Mouse (Mus musculus) lung, postnatal 36 days (tissue): ENCODE results near the gene Rnf180.
"Not testable (repeated sequence)": the region's sequence is repeated elsewhere in the genome, so short reads cannot be mapped to it uniquely, and the experiment has no call there.

ENCODE experiments used
- DNase-seq: peaks from one replicate; pipeline ENCODE4 v3.0.0; 2022; ENCODE audit warnings: mixed read lengths

The Rnf180 gene

DNA sequence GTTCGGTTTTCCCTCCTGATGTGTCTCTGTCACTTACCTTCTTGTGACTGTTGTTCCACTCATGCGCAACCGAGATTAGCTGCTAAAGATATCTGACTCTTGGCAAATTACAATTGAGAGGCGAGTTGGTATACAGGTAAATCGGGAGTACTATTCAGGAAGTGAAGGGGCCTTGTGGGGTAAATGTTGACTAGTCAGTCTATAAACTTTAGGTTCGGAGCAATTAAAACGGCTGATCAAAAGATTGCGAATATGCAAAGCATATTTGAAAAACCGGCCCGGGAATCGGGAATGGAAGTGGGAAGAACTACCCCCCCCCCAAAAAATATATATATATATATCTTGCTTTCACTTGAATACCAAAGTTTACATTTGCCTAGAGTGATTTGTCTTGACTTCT is at the start of gene Rnf180:
Gene Rnf180, minus strand, starts transcription at position 101 of the 400 bp plus-strand sequence.
- no peak for DNase-seq

- no peak for DNase-seq
Observed at GRCm38 (mm10) chr13:105331199-105331968, 36.8 kb upstream of the Rnf180 start.

GRCm38 (mm10) chr13:105326946-105327345 is 32.3 kb upstream of the Rnf180 start:
- DNase-seq, result no peak

- DNase-seq, result no peak
Observed at GRCm38 (mm10) chr13:105316926-105317325, 22.3 kb upstream of the Rnf180 start.

GRCm38 (mm10) chr13:105316009-105316408 is 21.4 kb upstream of the Rnf180 start:
- no peak for DNase-seq

DNA sequence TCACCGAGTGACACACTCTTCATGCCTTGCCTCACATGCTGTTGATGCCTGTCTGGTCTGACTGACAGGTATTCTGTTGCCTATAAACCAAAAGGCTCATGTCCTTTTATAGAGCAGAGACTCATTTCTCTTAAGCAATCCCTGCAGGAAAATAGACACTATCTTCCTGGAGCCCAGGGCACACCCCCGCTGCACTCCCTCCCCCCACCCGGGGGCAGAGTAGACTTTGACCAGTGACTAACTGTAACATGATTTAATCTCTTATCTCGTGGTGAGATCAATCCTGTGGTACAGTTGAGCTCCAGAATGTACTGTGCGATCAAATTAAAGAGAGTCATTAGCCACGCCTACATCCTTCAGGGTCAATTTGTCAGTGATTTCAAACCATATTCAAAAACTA is 18.1 kb upstream of the Rnf180 start:
- DNase-seq, result no peak

DNA sequence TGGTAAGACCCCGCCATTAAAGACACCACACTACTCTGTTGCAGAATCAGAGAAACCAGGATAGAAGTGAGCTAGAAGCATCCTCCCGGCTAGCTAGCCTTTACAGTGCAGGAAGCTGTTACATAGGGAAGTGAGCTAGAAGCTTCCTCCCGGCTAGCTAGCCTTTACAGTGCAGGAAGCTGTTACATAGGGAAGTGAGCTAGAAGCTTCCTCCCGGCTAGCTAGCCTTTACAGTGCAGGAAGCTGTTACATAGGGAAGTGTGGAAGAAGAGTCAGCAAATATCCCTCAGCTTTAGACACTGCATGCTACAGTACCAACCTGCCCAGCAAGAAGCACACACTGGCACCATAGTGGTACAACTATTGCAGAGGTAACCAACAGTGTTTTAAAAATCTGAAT is 15.9 kb upstream of the Rnf180 start:
- DNase-seq, result not testable (repeated sequence)

DNA sequence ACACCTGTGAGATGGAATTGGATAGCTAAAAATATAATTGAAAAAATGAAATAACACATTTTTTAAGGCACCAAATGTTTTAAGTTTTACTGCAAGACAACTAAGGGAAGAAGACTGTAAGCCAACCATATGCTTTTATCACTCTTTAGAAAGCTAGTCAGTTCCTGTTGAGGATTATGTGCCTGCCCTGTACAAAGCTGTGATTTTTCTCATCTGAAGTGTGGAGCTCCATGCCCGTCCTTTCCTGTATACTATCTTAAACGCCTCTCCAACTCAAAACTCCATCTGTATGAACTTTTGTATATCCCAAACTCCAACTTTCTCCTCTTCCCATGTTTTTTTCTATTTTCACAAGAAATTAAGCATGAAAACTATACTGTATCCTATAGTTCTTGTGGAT is 10.9 kb upstream of the Rnf180 start:
- DNase-seq, result no peak

DNA sequence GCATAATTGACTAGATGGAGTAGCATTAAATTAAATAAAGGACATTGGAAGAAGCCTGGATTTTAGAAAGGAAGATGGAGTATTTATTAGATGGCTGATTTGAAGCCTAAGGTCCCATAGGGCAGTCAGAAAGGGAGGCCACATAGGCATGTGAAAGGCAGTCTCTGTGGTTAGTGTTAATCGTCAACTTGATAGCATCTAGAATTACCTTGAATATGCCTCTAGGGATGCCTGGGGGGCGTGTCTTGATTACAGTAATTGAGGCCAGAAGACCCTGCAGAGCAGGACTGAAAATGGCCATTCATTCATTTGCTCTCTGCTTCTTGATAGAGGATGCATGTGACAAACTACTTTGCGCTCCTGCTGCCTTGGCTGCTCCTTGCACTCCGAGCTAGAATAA is 9.4 kb upstream of the Rnf180 start:
- no peak for DNase-seq

- DNase-seq, result peak; percentile 57
Observed at GRCm38 (mm10) chr13:105300009-105300346, 5.4 kb upstream of the Rnf180 start.

DNA sequence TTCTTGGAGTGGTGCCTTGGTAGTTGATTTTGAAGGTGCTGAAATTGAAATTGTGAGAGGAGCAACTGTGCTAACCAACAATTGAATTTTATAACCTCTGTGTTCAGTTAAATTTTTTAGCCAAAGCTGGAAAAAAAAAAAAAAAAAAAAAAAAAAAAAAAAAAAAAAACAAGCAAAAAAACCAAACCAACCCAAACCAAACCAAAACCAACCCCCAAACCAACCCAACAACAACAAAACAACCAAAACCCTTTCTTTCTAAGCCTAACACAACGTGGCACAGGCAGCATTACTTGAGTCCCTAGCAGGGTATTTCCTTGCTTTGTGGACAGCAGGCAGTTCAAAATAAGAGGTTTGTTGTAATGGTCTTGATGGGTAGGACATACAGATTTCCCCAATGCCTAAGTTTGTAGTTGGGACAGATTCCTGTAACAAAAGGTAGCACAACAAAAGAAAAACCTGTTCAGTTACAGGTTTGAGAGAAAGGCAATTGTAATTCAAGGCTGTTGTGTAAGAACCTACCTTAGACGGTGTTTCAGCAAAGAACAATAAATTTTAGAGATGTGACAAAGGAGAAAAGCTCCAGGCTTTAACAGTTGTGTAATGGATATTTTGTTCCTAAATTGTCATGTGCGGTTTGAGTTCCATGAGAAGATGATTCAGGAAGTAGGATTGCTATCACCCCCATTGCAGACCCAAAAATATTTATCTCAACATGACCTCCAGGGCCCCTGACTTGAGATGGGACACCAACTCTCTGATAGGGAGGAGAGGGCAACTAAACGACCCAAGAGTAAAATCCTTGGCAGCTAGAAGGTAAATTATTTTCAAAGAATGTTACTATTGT is 4.8 kb upstream of the Rnf180 start:
- no peak for DNase-seq

DNA sequence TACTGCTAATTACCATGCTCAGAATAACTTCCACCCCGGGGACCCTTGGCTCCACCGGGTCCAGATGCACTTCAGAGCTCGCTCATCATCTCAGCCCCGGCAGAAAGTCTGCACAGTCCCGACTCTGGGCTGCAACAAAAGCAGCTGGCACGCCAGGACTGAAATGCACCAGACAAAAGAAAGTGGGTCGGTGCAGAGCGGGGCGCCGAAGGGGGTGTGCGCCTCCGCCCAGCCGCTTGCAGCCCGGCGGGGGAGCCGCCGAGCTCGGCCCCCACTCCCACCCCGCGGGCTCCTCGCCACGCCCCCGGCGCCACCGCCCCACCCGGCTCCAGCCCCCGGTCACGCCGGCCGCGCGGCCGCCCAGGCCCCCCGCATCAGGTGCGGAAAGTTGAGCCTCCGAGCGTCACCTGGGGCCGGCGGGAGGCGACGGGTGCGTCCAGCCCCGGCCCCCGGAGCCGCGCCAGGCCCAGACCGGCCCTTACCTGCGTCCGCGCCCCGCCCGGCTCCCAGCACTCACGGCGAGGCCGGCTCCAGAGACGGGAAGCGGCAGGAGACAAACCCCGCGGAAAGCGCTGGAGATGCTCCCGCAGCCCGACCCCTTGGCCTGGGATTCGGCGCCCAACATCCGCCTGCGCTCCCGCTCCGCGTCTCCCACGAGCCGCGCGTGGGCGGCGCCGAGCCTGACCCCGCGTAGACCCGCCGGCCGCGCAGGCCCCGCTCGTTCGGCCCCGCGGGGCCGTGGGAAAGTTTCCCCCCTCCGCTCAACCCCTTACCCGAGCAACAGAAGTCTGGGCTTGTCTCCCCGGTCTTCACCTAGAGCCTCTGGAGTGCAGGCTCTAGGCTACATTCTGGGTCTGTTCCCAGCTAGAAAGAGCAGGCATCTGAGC is 591 bp downstream of the Rnf180 start:
- DNase-seq, result peak; percentile 26

GRCm38 (mm10) chr13:105291816-105292215 is 2.8 kb downstream of the Rnf180 start:
- peak; percentile 78 for DNase-seq

DNA sequence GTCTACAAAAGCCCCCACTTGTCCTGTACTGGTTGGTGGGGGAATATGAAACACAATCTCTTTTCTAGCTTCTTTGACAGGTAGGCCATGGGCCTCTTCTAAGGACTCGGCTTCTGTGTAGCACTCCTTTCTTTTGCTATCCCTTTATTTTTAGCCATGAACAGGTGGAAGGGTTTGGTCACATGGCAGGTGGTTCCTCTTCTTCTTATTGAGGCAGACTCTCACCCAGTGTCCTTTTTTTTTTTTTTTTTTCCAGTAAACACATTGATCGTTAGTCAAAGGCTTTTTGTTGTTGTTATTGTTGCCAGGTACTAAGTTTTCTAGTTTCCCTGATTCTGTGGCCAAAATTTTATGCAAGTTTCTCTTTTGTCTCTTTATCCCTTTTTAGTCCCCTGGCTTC is 4.0 kb downstream of the Rnf180 start:
- no peak for DNase-seq

DNA sequence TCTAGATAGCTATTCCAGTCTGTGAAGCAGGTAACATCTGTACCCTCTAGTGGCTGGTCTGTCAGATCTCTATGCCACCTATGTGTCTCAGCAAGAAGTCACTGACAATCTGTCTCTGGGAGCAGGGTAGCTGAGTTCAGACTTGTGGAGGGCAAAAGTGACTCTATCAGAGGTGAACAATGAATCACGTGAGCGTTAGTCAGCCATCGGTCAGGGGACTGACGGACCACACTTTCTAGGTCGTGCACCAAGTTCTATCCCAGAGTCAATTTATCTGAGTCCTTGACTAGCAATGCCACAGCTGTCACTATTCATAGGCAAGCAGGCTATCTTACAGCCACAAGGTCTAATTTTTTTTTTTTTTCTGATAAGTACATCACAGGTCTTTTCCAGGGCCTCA is 4.6 kb downstream of the Rnf180 start:
- no peak for DNase-seq

- no peak for DNase-seq
Observed at GRCm38 (mm10) chr13:105279397-105280018, 15.1 kb downstream of the Rnf180 start.

DNA sequence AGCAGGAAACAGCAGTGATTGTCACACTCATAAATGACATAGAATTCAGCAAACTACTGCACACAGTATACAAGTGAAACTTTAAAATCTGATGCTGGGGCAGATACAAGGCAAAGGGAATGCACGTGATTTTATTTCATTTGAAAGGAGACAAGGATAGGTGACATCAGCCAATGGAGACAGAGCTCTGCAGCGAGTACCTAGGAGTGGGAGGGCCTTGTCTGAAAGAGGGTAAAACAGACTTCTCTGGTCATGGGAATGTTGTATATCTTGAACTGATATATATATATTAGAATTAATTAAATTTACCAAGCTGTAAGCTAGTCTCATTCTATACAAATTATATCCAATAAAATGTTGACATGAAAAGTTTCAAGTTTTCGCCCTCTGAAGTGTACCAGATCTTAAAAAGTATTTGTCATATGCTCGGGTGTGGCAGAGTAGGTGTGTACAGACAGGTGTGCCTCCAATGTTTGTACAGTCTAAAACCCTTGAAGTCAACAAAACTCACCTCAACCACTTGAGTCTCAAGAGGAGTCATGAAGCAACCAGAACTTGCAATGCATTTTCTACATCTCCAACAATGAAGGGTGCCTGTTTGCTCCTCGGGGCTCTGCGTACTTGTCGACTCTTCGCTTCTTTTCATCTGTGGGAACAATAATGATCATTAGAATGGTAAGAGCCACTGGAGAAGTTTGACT is 24.1 kb downstream of the Rnf180 start:
- DNase-seq, result peak; percentile 73

GRCm38 (mm10) chr13:105267464-105267863 is 27.2 kb downstream of the Rnf180 start:
- no peak for DNase-seq

DNA sequence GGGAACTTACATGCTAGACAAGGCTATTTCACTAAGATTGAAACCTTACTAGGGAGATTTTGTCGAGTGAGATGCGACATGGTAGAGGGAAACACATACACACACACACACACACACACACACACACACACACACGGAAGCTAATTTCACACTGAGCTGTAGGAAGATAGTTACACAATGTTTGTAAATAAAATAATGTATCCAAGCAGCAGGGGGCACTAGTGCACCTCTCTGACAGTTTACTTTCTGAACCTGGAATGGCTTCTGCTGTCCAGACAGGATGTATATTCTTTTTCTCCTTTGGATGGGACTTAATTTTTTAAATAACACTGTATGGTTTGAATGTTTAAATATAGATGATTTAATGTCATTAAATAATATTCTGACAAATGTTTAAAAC is 27.9 kb downstream of the Rnf180 start:
- DNase-seq, result peak; percentile 84

DNA sequence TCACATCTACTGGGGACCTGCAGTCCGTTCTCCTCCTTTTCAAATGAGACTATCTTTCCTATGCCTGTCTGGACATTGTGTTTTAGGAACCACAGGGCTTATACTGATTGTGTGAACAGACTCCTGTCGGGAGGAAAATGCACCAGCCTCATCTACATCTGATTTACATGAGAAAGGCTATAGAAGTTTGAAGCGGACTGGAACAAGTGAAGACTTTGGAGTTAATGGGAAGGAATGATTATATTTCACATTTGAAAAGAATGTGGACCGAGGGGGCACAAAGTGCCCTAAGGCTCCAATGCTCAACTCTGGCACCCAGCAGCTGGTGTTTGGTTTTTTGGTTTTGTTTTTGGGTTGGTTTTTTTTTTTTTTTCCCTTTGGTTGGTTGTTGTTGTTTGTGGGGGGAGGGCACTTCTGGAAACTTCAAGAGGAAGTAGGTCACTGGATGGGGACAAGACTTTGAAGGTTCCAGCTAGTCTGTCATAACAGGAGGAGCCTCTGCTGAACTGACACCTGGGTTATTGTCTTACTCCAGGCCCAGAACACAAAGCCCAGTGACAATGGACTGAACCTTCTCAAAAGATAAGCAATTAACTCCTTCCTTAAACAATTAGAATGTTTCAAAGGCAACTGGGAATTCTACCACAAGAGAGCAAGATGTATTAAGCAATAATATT is 37.7 kb downstream of the Rnf180 start:
- DNase-seq, result no peak

DNA sequence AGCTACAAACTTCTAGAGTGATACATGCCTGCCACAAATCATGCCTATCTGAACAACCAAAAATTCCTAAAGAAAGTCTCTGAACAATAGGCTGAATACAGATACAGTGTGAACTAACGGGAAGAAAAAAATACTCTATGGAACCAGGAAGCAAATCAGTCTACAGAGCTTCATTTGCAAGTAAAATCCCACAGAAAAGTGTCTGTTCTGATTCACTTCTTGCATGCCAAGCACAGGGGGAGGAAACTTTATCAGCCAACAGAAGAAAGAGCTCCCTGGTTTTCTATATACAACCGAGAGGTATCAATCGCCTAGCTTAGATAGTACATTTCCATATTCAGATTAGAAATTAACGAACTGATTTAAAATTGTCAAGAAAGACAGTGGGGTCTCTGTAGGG is 43.8 kb downstream of the Rnf180 start:
- DNase-seq, result no peak

DNA sequence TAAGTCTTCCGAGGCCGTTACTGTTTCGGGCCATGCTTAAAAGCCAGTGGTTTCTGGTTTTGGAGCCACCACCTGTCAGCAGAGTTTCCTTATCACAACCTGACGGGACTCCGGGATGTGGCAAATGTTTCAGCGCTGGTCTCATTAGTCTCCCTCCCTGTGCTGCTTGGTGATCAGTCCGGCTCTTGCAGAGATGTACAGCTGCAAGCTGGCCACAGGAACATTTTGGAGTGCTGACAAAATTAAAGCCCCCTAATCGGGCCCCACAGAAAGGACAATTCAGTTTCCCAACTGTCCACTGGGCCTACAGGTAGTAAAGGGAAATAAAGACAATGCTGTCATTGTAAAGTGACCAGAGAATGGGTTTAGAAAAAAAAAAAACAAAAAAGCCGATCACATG is 44.4 kb downstream of the Rnf180 start:
- DNase-seq, result no peak
